Mouse (Mus musculus): ENCODE measurements around the gene Flcn.
"Not testable (repeated sequence)": the region's sequence is repeated elsewhere in the genome, so short reads cannot be mapped to it uniquely, and the experiment has no call there.

Flcn gene

GRCm38 (mm10) chr11:59809670-59810474 lies at the start of gene Flcn:
Gene Flcn (minus strand): TSS chr11:59810016.
- peak; percentile 91 for DNase-seq (ENCODE audit: low read depth, low spot score)

- no peak for DNase-seq (ENCODE audit: low read depth, low spot score)
Observed at GRCm38 (mm10) chr11:59852865-59853264, 43.0 kb upstream of the Flcn start.

GRCm38 (mm10) chr11:59847891-59848884 lies 38.4 kb upstream of the Flcn start:
- peak; percentile 67 for DNase-seq (ENCODE audit: low read depth, low spot score)

DNA sequence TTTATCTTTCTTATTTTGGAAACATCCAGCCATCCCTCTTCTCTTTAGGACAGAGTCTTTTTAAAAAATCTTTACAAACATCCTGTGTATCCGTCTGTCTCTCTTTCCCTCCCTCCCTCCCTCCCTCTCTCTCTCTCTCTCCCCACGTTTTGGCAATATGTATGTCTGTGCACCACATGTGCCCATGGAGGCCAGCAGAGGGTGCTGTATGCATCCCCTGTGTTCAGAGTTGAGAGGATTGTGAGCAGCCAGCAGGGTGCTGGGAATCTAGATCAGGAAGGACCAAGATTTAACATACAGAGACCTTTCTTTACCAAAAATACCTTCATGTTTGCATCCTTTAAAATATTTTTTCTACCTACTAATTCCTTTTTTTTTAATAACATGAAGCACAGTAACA lies 37.3 kb upstream of the Flcn start:
- DNase-seq (ENCODE audit: low read depth, low spot score) = peak; percentile 83

DNA sequence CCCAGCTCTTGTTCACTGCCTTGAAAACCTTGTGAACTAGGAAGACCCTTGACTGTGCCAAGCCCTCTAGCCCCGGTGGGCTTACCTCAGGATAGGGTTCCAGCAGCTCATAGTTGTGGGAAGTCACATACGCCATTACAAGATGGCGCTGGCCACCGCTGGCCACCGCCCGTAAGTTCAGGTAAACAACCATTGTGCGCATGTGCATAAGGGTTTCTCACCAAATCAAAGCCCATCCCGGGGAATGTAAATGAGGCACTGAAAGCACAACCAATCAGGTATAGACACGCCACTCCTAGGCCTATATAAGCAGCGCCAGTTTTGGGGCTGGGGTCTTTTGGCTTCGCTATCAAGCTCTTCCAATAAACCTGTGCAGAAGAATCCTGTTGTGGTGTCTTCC lies 36.5 kb upstream of the Flcn start:
- no peak for DNase-seq (ENCODE audit: low read depth, low spot score)

DNA sequence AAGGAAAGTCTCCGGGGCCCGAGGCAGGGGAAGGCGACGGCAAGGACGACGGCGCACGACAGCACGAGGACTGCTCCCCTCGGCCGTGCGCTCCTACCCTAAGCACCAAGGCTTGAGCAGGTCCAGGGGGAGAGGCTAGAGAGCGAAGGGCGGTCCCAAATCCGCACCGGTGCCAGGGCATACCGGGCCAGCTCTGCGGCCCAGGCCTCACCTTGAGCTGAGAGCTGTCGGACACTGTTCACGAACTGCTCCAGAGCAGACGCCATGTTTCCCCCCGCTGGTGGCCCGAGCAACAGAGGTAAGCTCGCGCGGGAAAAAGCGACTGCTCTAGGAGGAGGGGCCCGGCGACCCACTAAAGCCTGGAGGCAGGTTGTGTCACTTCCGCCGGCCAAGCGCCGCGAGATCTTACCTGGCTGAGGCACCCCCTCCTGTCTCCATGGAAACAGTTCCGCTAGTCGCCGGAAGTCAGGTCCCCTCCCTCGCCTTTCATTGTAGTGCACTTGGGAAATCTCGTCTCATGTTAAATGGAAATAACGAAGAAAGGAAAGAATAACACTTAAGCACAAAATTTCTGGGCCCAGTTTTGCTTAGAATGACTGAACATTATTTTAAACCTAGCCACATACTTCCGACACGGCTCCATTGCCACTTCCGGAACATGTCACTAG lies 29.8 kb upstream of the Flcn start, which contains the start of gene Cops3:
TSS of gene Cops3 (minus strand) at position 380 of the 668 bp plus-strand sequence.
- peak; percentile 98 for DNase-seq (ENCODE audit: low read depth, low spot score)

DNA sequence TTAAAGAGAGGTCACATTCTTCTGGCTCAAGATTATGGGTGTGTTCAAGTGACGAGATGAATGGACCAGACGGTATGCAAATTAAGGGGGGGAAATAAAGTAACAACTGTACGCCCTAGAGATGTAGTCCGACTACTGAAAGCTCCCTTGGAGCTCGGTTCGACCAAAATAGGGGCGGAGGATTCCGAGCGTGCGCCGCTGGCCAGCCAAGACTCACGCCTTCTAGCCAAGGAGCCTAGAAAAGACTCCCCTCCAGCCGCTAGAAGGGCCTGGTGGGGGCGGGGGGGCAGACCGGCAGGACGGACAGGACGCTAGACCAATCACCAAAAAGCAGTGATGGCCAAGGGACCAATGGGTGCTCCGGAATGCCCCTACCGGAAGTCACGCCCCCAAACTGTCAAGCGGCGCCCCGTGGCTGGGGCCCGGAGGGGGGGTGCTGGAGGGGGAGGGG lies 29.2 kb upstream of the Flcn start, which contains the start of gene Nt5m:
TSS of gene Nt5m (plus strand) at position 440 of the 451 bp plus-strand sequence.
- peak; percentile 95 for DNase-seq (ENCODE audit: low read depth, low spot score)

GRCm38 (mm10) chr11:59838426-59838825 lies 28.6 kb upstream of the Flcn start:
- no peak for DNase-seq (ENCODE audit: low read depth, low spot score)

DNA sequence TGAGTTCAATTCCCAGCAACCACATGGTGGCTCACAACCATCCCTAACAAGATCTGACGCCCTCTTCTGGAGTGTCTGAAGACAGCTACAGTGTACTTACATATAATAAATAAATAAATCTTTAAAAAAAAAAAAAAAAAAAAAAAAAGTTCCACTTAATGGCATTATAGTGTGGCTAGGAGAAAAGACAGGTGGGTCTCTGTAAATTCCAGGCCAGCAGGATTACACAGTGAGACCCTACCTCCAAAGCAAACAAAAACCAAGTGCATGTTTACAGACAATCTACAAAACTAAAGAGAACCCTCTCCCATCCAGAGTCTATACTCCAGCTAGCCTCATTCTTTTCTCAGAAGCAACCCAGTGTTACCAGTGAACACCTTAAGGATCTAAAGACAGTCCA lies 28.0 kb upstream of the Flcn start:
- DNase-seq (ENCODE audit: low read depth, low spot score) = not testable (repeated sequence)

DNA sequence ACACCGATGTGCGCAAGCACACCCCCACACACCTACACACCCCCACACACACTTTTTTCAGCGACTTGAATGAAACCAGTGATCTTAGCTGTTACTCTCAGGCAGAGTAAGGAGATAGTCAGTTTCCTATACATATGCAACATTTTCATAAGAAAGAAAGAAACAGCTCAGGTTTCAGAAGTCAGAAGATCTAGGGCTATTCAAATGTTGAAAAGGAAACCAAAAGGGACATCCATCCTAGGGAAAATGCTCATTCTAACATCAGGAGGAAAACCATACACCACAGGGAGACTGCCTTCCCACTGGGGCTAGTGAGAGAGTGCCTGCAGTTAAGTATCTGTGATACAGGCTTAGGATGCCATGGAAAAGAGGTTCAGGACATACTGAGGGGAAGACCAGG lies 11.8 kb upstream of the Flcn start:
- DNase-seq (ENCODE audit: low read depth, low spot score) = no peak

DNA sequence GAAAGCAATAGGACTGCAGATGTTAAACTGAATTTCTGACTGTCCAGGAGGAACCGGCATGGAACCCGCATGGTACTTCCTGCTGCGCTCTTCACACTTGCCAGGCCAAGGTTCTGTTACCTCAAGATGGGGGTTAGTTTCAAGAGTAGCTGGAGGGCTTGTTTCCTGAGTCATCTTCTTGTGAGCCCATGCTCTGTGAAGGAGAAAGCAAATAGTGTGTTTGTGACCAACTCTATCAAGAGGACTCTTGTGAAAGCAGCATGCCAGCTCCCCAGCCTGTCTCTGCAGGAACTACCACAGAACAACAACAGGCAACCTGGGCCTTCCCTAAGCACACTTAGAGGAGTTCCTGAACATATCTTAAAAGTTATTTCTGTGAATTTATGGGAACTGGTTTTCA lies 8.1 kb upstream of the Flcn start:
- no peak for DNase-seq (ENCODE audit: low read depth, low spot score)

- no peak for DNase-seq (ENCODE audit: low read depth, low spot score)
Observed at GRCm38 (mm10) chr11:59815482-59816065, 5.8 kb upstream of the Flcn start.

DNA sequence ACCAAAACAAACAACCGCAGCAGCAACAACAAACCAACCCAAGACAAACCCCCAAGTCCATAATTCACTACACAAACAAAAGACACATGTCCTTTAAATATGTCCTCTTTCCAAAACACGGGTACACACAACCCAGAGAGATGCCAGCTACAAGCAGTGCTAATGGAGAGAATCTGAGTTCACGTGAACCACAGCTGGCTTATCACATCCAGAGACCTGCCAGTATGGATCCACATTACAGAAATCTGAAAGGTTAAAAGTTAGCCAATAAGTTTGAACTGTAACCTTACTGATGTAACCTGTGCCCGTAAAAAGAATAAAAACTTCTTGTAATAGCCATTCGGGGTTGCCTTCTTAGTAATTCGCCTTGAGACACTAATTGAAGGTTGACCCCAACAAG lies 5.1 kb upstream of the Flcn start:
- no peak for DNase-seq (ENCODE audit: low read depth, low spot score)

GRCm38 (mm10) chr11:59814311-59814710 lies 4.5 kb upstream of the Flcn start:
- no peak for DNase-seq (ENCODE audit: low read depth, low spot score)

GRCm38 (mm10) chr11:59813276-59813675 lies 3.5 kb upstream of the Flcn start:
- no peak for DNase-seq (ENCODE audit: low read depth, low spot score)

DNA sequence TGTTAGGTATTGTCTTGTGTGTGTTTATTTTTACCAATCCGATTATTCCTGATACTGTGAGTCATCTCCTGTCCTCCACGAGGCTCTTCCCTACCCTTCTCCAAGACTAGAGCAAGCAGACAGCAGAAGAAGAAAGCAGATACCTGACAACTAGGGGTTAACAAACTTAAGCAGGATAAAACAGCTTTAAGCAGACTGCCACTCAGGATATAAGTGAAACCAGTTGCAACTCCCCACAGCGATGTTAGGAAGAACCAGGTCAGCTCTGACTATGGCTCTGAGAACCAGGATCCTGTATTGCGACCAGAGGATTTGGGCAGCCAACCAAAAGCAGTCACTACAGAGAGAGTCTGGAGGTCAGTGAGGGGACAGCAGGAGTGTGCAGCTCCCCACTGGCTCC lies 1.4 kb upstream of the Flcn start:
- DNase-seq (ENCODE audit: low read depth, low spot score) = no peak

DNA sequence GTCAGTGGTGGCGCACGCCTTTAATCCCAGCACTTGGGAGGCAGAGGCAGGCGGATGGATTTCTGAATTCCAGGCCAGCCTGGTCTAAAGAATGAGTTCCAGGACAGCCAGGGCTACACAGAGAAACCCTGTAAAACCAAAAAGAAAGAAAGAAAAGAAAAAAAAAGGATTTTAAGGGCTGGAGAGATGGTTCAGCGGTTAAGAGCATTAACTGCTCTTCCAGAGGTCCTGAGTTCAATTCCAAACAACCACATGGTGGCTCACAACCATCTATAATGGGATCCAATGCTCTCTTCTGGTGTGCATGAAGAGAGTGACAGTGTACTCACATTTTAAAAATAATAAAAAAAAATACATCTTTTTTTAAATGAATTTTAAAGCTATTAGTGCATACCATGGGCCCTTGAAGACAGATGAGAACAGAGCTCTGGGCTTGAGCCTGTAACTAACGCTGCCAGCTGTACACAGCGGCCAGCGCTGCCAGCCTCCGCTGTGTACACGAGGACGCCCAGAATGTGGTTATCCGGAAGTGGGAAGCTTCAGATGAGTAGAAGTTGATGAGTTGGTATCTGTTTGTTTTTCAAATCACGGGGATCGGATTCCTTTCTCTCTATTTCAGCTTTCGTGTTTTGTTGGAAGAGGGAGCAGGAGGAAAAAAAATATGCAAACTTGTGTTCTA lies 803 bp upstream of the Flcn start:
- DNase-seq (ENCODE audit: low read depth, low spot score) = peak; percentile 33

DNA sequence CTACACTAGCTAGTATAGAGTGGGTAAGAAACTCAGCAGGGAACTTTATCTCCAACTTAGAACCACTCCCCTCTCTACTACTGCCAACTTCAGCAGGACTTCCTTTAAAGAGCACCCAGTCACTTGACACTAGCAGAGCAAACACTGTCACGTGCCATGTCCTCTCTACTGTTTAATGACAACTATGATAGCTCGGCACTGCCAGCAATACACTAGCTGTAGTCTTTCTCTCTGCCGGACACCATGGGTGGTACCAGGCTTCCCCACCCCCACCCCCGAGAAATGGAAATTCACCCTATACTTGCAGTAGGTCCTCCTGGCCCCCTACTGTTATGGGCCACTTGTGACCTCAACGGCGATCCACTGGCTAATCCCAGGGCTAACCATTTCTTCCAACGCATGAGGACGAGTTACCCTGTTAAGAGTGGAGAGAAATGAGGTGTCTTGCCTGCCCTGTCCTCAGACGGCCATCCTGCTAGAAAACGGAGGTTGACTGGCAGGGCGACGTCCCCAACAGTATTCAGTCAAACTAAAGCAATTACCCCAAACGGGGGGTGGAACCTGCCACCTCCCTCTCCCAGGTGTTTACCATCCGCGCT lies 646 bp downstream of the Flcn start:
- peak; percentile 75 for DNase-seq (ENCODE audit: low read depth, low spot score)

- no peak for DNase-seq (ENCODE audit: low read depth, low spot score)
Observed at GRCm38 (mm10) chr11:59808170-59808960, 1.5 kb downstream of the Flcn start.
